Mouse (Mus musculus): Measurements from ENCODE around the gene Atg7.

GRCm38 (mm10) chr6:114904818-114905217, 261.9 kb downstream of the Atg7 start:
- TF ChIP-seq CTCF (conservative IDR thresholded peaks at IDR 0.05 in 1 of 2, IDR thresholded peaks at IDR 0.05 in 1 of 2; ENCODE audit: low read depth in 2 of 2, low read length in 2 of 2) (no peak), POLR2A (IDR thresholded peaks at IDR 0.05; ENCODE audit: low read depth, low read length) (no peak), MXI1 (IDR thresholded peaks at IDR 0.05; ENCODE audit: low read depth, low read length) (no peak), POLR2AphosphoS2 (IDR thresholded peaks at IDR 0.05; ENCODE audit: low read depth, low read length) (no peak), ELF1 (IDR thresholded peaks at IDR 0.05; ENCODE audit: low read depth, low read length) (no peak), MAX (IDR thresholded peaks at IDR 0.05; ENCODE audit: low read length) (no peak), CHD2 (IDR thresholded peaks at IDR 0.05; ENCODE audit: low read length) (no peak), ZC3H11A (IDR thresholded peaks at IDR 0.05; ENCODE audit: low read depth, low read length) (no peak), ZMIZ1 (IDR thresholded peaks at IDR 0.05; ENCODE audit: low read depth, low read length) (no peak), RCOR1 (conservative IDR thresholded peaks at IDR 0.05; ENCODE audit: low read depth, low read length) (no peak), JUND (conservative IDR thresholded peaks at IDR 0.05; ENCODE audit: low read depth, low read length) (no peak), BHLHE40 (IDR thresholded peaks at IDR 0.05; ENCODE audit: low read depth, low read length) (no peak), USF1 (IDR thresholded peaks at IDR 0.05; ENCODE audit: low read depth, low read length) (no peak), MAZ (IDR thresholded peaks at IDR 0.05; ENCODE audit: low read depth, low read length) (no peak)
